Comparison of ENCODE assay signal across 8 mouse cellular contexts in genomic region chr6:69780330-69780729, GRCm38 (mm10).
A peak's percentile ranks its signal among the peaks of the same experiment; 100 is the strongest.
DNase-seq lines count a peak whose midpoint lies in the region; ATAC-seq and TF ChIP-seq lines count a peak whose summit lies in the region.
"Not testable (repeated sequence)": the region's sequence is repeated elsewhere in the genome, so short reads cannot be mapped to it uniquely, and the experiment has no call there.

No protein-coding gene starts in this region.

- not testable (repeated sequence) for H3K9ac ChIP-seq in CH12.LX (ENCODE audit: insufficient read depth, low read depth); kidney, postnatal 0 days (ENCODE audit: low read depth, low read length); liver, postnatal 0 days (replicated peaks)

- not testable (repeated sequence) for H3K36me3 ChIP-seq in CH12.LX (replicated peaks in 1 of 2; ENCODE audit: control insufficient read depth in 1 of 2, insufficient read depth in 1 of 2, low read length in 1 of 2); kidney, postnatal 0 days (ENCODE audit: insufficient read depth, low read length); liver, postnatal 0 days (replicated peaks; ENCODE audit: insufficient read depth, low read length); splenic B cell, adult 2 months (ENCODE audit: control insufficient read depth, insufficient read depth, low read length, poor library complexity, severe bottlenecking)

- H3K27ac ChIP-seq in CH12.LX (ENCODE audit: insufficient read depth, low read depth); kidney, postnatal 0 days; liver, postnatal 0 days (ENCODE audit: low read depth): not testable (repeated sequence)

- TF ChIP-seq RAD21 in CH12.LX (IDR thresholded peaks at IDR 0.05; ENCODE audit: low read depth, low read length): peak; percentile 63

- in situ Hi-C loops in CH12.LX (cut with MboI; ENCODE audit: low pct_ligation_motif_present, low pct_unique_long_range_greater_than_20kb, low sequenced_read_pairs): not testable (repeated sequence)

- H3K9me3 ChIP-seq in CH12.LX (replicated peaks; ENCODE audit: low read length); kidney, postnatal 0 days (replicated peaks; ENCODE audit: low read length); liver, postnatal 0 days (ENCODE audit: low read length): not testable (repeated sequence)

- TF ChIP-seq CTCF in CH12.LX (conservative IDR thresholded peaks at IDR 0.05 in 1 of 2, IDR thresholded peaks at IDR 0.05 in 1 of 2; ENCODE audit: low read depth in 2 of 2, low read length in 2 of 2): peak; percentile 49 to 69; a peak in 3 of 4 replicates
- TF ChIP-seq CTCF in kidney, postnatal 0 days (IDR thresholded peaks at IDR 0.05; ENCODE audit: low read depth): peak; percentile 57
- TF ChIP-seq CTCF in liver, postnatal 0 days (IDR thresholded peaks at IDR 0.05; ENCODE audit: low read depth): peak; percentile 37

- not testable (repeated sequence) for TF ChIP-seq POLR2A in CH12.LX (IDR thresholded peaks at IDR 0.05; ENCODE audit: low read depth, low read length)

- dilution Hi-C loops in CH12.LX (cut with MboI; ENCODE audit: extremely low pct_ligation_motif_present, extremely low pct_unique_long_range_greater_than_20kb, low sequenced_read_pairs): not testable (repeated sequence)

- H3K4me3 ChIP-seq in CH12.LX (replicated peaks in 1 of 3; ENCODE audit: low read depth in 2 of 3, low read length in 2 of 3, poor library complexity in 1 of 3); kidney, postnatal 0 days (replicated peaks; ENCODE audit: low read depth, low read length); liver, postnatal 0 days (ENCODE audit: low read depth, low read length): not testable (repeated sequence)

- WGBS in kidney, postnatal 0 days: 67% methylated on average over 5 of the region's 5 CpGs
- WGBS in liver, postnatal 0 days (ENCODE audit: insufficient replicate concordance): 64% methylated on average over 5 of the region's 5 CpGs

- H3K4me2 ChIP-seq in CH12.LX (ENCODE audit: insufficient read depth, low read depth, poor library complexity, severe bottlenecking); kidney, postnatal 0 days (ENCODE audit: low read length); liver, postnatal 0 days (ENCODE audit: low read depth, low read length): not testable (repeated sequence)

- not testable (repeated sequence) for H3K79me2 ChIP-seq in CH12.LX (replicated peaks; ENCODE audit: control insufficient read depth, extremely low read depth, insufficient read depth, poor library complexity, severe bottlenecking)

- DNase-seq in CH12.LX (ENCODE audit: extremely low read depth) (peak; percentile 46), NIH3T3 (ENCODE audit: low read depth) (peak; percentile 9)
- DNase-seq in embryo, embryonic 10 days (ENCODE audit: low spot score): peak; percentile 13
- DNase-seq in kidney, postnatal 0 days (ENCODE audit: low spot score): peak; percentile 1
- DNase-seq in liver, postnatal 0 days: not testable (repeated sequence)
- DNase-seq in retina, embryonic 14.5 days (ENCODE audit: low spot score): peak; percentile 27
- peak; percentile 65 for DNase-seq in splenic B cell, adult 2 months (ENCODE audit: low read depth, low spot score)

- ATAC-seq in frontal cortex, adult (ENCODE audit: low TSS enrichment): peak; percentile 91
- ATAC-seq in kidney, postnatal 0 days (replicated peaks; ENCODE audit: low FRiP score, low read depth); liver, postnatal 0 days: not testable (repeated sequence)

- not testable (repeated sequence) for H3K4me1 ChIP-seq in CH12.LX (ENCODE audit: control insufficient read depth in 1 of 2, insufficient read depth in 2 of 2); kidney, postnatal 0 days (replicated peaks; ENCODE audit: insufficient read depth, low read length); liver, postnatal 0 days (ENCODE audit: insufficient read depth)

- H3K27me3 ChIP-seq in CH12.LX (replicated peaks); kidney, postnatal 0 days (ENCODE audit: insufficient read depth, low read length); liver, postnatal 0 days (ENCODE audit: insufficient read depth, low read length); splenic B cell, adult 2 months (ENCODE audit: control insufficient read depth, insufficient read depth, low read length, poor library complexity, severe bottlenecking): not testable (repeated sequence)

- TF ChIP-seq EP300 in CH12.LX (IDR thresholded peaks at IDR 0.05; ENCODE audit: low read length); liver, postnatal 0 days (IDR thresholded peaks at IDR 0.05; ENCODE audit: low read depth): not testable (repeated sequence)

TF ChIP-seq in CH12.LX, 34 proteins besides CTCF, POLR2A, EP300 and RAD21:
- peak; percentile 54 for TF ChIP-seq SMC3 (IDR thresholded peaks at IDR 0.05; ENCODE audit: low read depth, low read length)
TF ChIP-seq in CH12.LX: peak in this region for 1; not testable (repeated sequence) for 33.
